Mouse (Mus musculus) myocyte (in vitro differentiated cells): ENCODE data around the gene Mnat1. TPM values are rescaled to one million over a fixed set of nuclear protein-coding genes. Genes with fewer than 3 reads are reported as not detected.
A peak's percentile ranks its signal among the peaks of the same experiment; 100 is the strongest.

ENCODE experiments used
- H3K27me3 ChIP-seq: one replicate; pipeline ENCODE4 v1.6.1; 2011; ENCODE audit not compliant: control insufficient read depth, insufficient read depth, insufficient read length
- H3K36me3 ChIP-seq: one replicate; pipeline ENCODE4 v1.6.1; 2011; ENCODE audit not compliant: control insufficient read depth, insufficient read depth
- H3K4me2 ChIP-seq: one replicate; pipeline ENCODE4 v1.6.1; 2011; ENCODE audit warnings: low read depth, control low read depth
- H3K4me3 ChIP-seq: one replicate; pipeline ENCODE4 v1.5.1; 2011; ENCODE audit warnings: mild to moderate bottlenecking, control low read depth, moderate library complexity
- H3K79me2 ChIP-seq: one replicate; pipeline ENCODE4 v1.6.1; 2011; ENCODE audit not compliant: control insufficient read depth, insufficient read depth
- H3ac ChIP-seq: one replicate; pipeline ENCODE4 v1.6.1; 2011; ENCODE audit not compliant: control insufficient read depth, insufficient read length
- CEBPB ChIP-seq: IDR thresholded peaks from 2 replicates; pipeline ENCODE4 v1.6.1; 2011; ENCODE audit warnings: mild to moderate bottlenecking, moderate library complexity; ENCODE audit not compliant: poor library complexity, insufficient read depth, severe bottlenecking
- E2F4 ChIP-seq: IDR thresholded peaks from one replicate; pipeline ENCODE4 v1.6.1; 2011; ENCODE audit warnings: mild to moderate bottlenecking, control low read depth, moderate library complexity; ENCODE audit not compliant: insufficient read depth
- MAX ChIP-seq: IDR thresholded peaks from one replicate; pipeline ENCODE4 v1.6.1; 2011; ENCODE audit warnings: low read depth, mild to moderate bottlenecking, control low read depth
- MYOD1 ChIP-seq, 3 experiments: IDR thresholded peaks; one replicate each; pipeline ENCODE4 v1.6.1; 2011; ENCODE audit warnings: control low read depth in 2 of 3, low read depth in 2 of 3, mild to moderate bottlenecking in 2 of 3, moderate library complexity in 1 of 3; ENCODE audit not compliant: insufficient read length in 2 of 3, control insufficient read depth in 1 of 3
- MYOG ChIP-seq, 3 experiments: IDR thresholded peaks; one replicate each; pipeline ENCODE4 v1.6.1; 2011; ENCODE audit warnings: control low read depth in 2 of 3, low read depth in 2 of 3, mild to moderate bottlenecking in 2 of 3; ENCODE audit not compliant: insufficient read length in 2 of 3, control insufficient read depth in 1 of 3, insufficient read depth in 1 of 3
- POLR2A ChIP-seq: IDR thresholded peaks from one replicate; pipeline ENCODE4 v1.6.1; 2011; ENCODE audit warnings: low read depth, mild to moderate bottlenecking, control low read depth, moderate library complexity; ENCODE audit not compliant: insufficient read length
- POLR2AphosphoS2 ChIP-seq: IDR thresholded peaks from one replicate; pipeline ENCODE4 v1.6.1; 2011; ENCODE audit warnings: low read depth, control low read depth; ENCODE audit not compliant: insufficient read length
- REST ChIP-seq: IDR thresholded peaks from one replicate; pipeline ENCODE4 v1.6.1; 2011; ENCODE audit warnings: mild to moderate bottlenecking, control low read depth, moderate library complexity; ENCODE audit not compliant: insufficient read depth, insufficient read length
- SRF ChIP-seq: IDR thresholded peaks from one replicate; pipeline ENCODE4 v1.6.1; 2011; ENCODE audit warnings: low read depth; ENCODE audit not compliant: control insufficient read depth, insufficient read length
- TCF12 ChIP-seq: IDR thresholded peaks from one replicate; pipeline ENCODE4 v1.6.1; 2011; ENCODE audit warnings: mild to moderate bottlenecking, control low read depth; ENCODE audit not compliant: poor library complexity, insufficient read depth, severe bottlenecking
- TCF3 ChIP-seq: IDR thresholded peaks from one replicate; pipeline ENCODE4 v1.6.1; 2011; ENCODE audit warnings: low read depth, control low read depth; ENCODE audit not compliant: insufficient read length
- USF1 ChIP-seq: IDR thresholded peaks from one replicate; pipeline ENCODE4 v1.6.1; 2011; ENCODE audit warnings: low read depth, mild to moderate bottlenecking, control low read depth, moderate library complexity
- polyA plus RNA-seq: library from polyadenylated mRNA; unstranded; fragments of >200 nt; fragmentation: generic; extraction: Trizol; gene quantifications from one replicate; pipeline ENCODE4 v1.2.1, GENCODE M21; 2012; ENCODE audit warnings: missing spikeins

Mnat1 gene
- polyA plus RNA-seq, 1 experiment, result 30.4 TPM

DNA sequence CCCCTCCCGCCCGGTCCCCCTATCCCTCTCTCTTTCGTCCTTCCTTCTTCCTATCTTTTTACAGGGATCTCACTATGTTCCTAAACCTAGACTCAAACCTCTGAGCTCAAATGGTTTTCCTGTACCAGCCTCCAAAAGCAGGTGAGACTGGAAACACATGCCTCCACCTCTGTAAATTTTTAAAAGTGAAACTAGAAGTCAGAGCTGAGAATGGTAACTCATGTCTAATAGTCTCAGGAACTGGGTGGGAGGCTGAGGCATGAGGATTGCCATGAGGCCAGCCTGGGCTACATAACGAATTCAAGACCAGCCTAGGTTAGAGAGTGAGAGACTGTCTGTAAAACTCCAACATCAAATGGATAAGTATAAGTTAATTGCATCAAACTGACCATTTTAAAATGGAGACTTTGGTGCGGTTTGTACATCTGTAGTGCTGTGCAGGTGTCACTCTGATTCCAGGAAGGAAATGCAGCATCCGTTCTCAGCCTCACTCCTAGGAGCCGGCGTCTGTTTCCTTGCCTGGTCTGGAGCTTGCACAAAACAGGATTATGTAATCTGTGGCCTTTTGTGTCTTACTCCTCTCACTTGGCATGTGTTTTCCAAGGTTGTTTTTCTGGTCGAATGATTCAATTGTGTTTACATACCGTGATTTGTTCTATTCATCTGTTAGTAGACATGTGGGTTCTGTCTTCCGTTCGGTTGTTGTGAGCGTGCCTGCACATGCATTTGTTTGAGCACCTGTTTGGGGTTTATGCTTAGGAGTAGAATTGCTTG is 39.1 kb downstream of the Mnat1 start:
- no peak overlapping the region for H3ac ChIP-seq
- no peak overlapping the region for H3K4me3 ChIP-seq
- H3K4me2 ChIP-seq, result no peak overlapping the region
- no peaks in the 10 kb centered on the region for H3K27me3 ChIP-seq
- H3K79me2 ChIP-seq, result peaks cover 83% of the 10 kb centered on the region
- TF ChIP-seq USF1 (no peak), CEBPB (no peak), MYOD1 (IDR thresholded peaks at IDR 0.05; ENCODE audit: control insufficient read depth in 1 of 3, insufficient read length in 2 of 3, low read depth in 2 of 3) (peak in 1 of 3 experiments; percentile 63), MYOG (IDR thresholded peaks at IDR 0.05; ENCODE audit: control insufficient read depth in 1 of 3, insufficient read depth in 1 of 3, insufficient read length in 2 of 3, low read depth in 2 of 3) (no peak), SRF (no peak), POLR2A (no peak), TCF12 (no peak), MAX (no peak)
- no peaks in the 10 kb centered on the region for H3K36me3 ChIP-seq

DNA sequence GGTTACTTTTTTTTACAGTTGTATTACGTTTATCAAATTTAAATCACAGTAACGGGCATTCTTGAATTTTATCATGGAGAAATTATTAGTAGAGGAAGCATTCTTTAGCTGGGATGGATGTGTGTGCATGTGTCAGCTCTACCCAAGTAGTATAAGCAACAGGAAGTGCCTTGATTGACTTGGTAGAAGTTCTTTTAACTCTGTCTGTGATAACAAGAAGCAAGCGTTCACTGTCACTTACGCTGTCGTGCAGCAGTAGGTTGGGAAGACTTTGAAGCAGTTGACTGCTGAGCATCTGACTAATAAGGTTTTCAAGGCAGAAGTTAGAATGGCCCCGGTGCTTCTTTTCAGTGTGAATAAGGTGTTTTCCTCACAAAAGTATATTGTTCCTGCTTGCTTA is 47.3 kb downstream of the Mnat1 start:
- H3K79me2 ChIP-seq, result peaks cover 36% of the 10 kb centered on the region
- H3K4me3 ChIP-seq, result no peak overlapping the region
- TF ChIP-seq REST (no peak), MAX (no peak), POLR2A (no peak), TCF3 (no peak), MYOD1 (IDR thresholded peaks at IDR 0.05; ENCODE audit: control insufficient read depth in 1 of 3, insufficient read length in 2 of 3, low read depth in 2 of 3) (no peak), SRF (no peak), E2F4 (no peak), TCF12 (no peak), MYOG (IDR thresholded peaks at IDR 0.05; ENCODE audit: control insufficient read depth in 1 of 3, insufficient read depth in 1 of 3, insufficient read length in 2 of 3, low read depth in 2 of 3) (no peak), POLR2AphosphoS2 (no peak), CEBPB (no peak), USF1 (no peak)
- H3K4me2 ChIP-seq, result no peak overlapping the region
- H3K36me3 ChIP-seq, result peaks cover 22% of the 10 kb centered on the region
- no peak overlapping the region for H3ac ChIP-seq
- no peaks in the 10 kb centered on the region for H3K27me3 ChIP-seq

DNA sequence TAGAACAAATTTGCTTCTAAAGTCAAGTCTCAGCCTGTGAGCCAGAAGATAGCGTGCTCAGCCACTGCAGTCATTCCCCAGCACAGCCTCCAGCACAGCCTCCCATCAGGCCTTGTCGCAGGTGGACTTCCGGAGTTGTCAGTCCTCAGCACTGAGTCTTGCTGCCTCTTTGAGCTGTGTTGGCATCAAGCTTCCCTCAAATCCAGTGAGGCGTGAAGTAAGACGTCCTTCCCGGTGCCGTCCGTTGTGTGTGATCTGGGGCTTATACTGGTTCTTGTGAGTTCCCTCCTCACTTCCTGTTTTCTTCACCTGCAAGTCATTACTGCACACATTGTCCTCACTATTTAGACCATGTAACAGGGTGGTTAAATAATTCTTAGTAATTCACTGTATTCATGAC is 60.4 kb downstream of the Mnat1 start:
- H3K4me2 ChIP-seq, result no peak overlapping the region
- peaks cover 41% of the 10 kb centered on the region for H3K36me3 ChIP-seq
- TF ChIP-seq E2F4, result no peak
- TF ChIP-seq REST, result no peak
- TF ChIP-seq POLR2AphosphoS2, result no peak
- TF ChIP-seq MYOG (IDR thresholded peaks at IDR 0.05; ENCODE audit: control insufficient read depth in 1 of 3, insufficient read depth in 1 of 3, insufficient read length in 2 of 3, low read depth in 2 of 3), result no peak
- no peak for TF ChIP-seq TCF12
- TF ChIP-seq MYOD1 (IDR thresholded peaks at IDR 0.05; ENCODE audit: control insufficient read depth in 1 of 3, insufficient read length in 2 of 3, low read depth in 2 of 3), result no peak
- no peak for TF ChIP-seq CEBPB
- TF ChIP-seq SRF, result no peak
- no peak for TF ChIP-seq POLR2A
- no peak for TF ChIP-seq USF1
- no peak for TF ChIP-seq MAX
- no peak for TF ChIP-seq TCF3
- H3ac ChIP-seq, result no peak overlapping the region
- H3K79me2 ChIP-seq, result no peaks in the 10 kb centered on the region
- no peak overlapping the region for H3K4me3 ChIP-seq
- no peaks in the 10 kb centered on the region for H3K27me3 ChIP-seq

GRCm38 (mm10) chr12:73197363-73197762 is 73.8 kb downstream of the Mnat1 start:
- Histone ChIP-seq H3K4me2 (no peak overlapping the region), H3K79me2 (peaks cover 5% of the 10 kb centered on the region), H3K36me3 (peaks cover 3% of the 10 kb centered on the region), H3K27me3 (no peaks in the 10 kb centered on the region), H3ac (no peak overlapping the region), H3K4me3 (no peak overlapping the region)
- TF ChIP-seq MYOD1 (IDR thresholded peaks at IDR 0.05; ENCODE audit: control insufficient read depth in 1 of 3, insufficient read length in 2 of 3, low read depth in 2 of 3) (peak in 2 of 3 experiments; percentile 55 to 58), MYOG (IDR thresholded peaks at IDR 0.05; ENCODE audit: control insufficient read depth in 1 of 3, insufficient read depth in 1 of 3, insufficient read length in 2 of 3, low read depth in 2 of 3) (peak in 2 of 3 experiments; percentile 68 to 74), MAX (no peak)

GRCm38 (mm10) chr12:73198451-73198850 is 74.9 kb downstream of the Mnat1 start:
- TF ChIP-seq USF1, result no peak
- no peak for TF ChIP-seq CEBPB
- no peak for TF ChIP-seq MYOG (IDR thresholded peaks at IDR 0.05; ENCODE audit: control insufficient read depth in 1 of 3, insufficient read depth in 1 of 3, insufficient read length in 2 of 3, low read depth in 2 of 3)
- TF ChIP-seq REST, result no peak
- no peak for TF ChIP-seq TCF3
- TF ChIP-seq MYOD1 (IDR thresholded peaks at IDR 0.05; ENCODE audit: control insufficient read depth in 1 of 3, insufficient read length in 2 of 3, low read depth in 2 of 3), result no peak
- TF ChIP-seq SRF, result no peak
- TF ChIP-seq MAX, result no peak
- TF ChIP-seq POLR2AphosphoS2, result no peak
- no peak for TF ChIP-seq TCF12
- TF ChIP-seq E2F4, result no peak
- no peak for TF ChIP-seq POLR2A
- no peak overlapping the region for H3ac ChIP-seq
- H3K4me3 ChIP-seq, result no peak overlapping the region
- no peaks in the 10 kb centered on the region for H3K27me3 ChIP-seq
- peaks cover 3% of the 10 kb centered on the region for H3K36me3 ChIP-seq
- H3K4me2 ChIP-seq, result no peak overlapping the region
- peaks cover 10% of the 10 kb centered on the region for H3K79me2 ChIP-seq
